Mouse (Mus musculus) lung, adult 2 months (tissue): ENCODE data around the gene Egfl8. TPM values are rescaled to one million over a fixed set of nuclear protein-coding genes. Genes with fewer than 3 reads are reported as not detected.

Experiments used
- DNase-seq: peaks from one replicate; pipeline ENCODE4 v3.0.0; 2022
- H3K4me1 ChIP-seq: fragments of 200-500 bp; 2 replicates; pipeline ENCODE4 v1.6.1; 2011; ENCODE audit warnings: low read length; ENCODE audit not compliant: control insufficient read depth, insufficient read depth
- H3K4me3 ChIP-seq: fragments of 200-500 bp; replicated peaks from 2 replicates; pipeline ENCODE3; 2011; ENCODE audit warnings: low read depth, mild to moderate bottlenecking, control low read depth, low read length; ENCODE audit errors: extremely low read depth
- CTCF ChIP-seq: fragments of 200-500 bp; IDR thresholded peaks from 2 replicates; pipeline ENCODE4 v1.5.1; 2011; ENCODE audit warnings: mild to moderate bottlenecking, low read length, control low read depth; ENCODE audit not compliant: insufficient read depth
- POLR2A ChIP-seq: fragments of 200-500 bp; IDR thresholded peaks from 2 replicates; pipeline ENCODE4 v1.6.1; 2011; ENCODE audit warnings: low read depth, mild to moderate bottlenecking, control low read depth, low read length, borderline replicate concordance; ENCODE audit errors: extremely low read depth
- WGBS: fragments of 180-500 bp; shearing (Covaris S2); methylation state at CpG from one replicate; pipeline ENCODE4 v1.1.7; 2018; 5-methylcytosine and 5-hydroxymethylcytosine counted together
- polyA plus RNA-seq: library from polyadenylated mRNA; depleted of rRNA; stranded (reverse); fragments of >200 nt; gene quantifications from 2 replicates; pipeline ENCODE4 v1.2.3, GENCODE M21; 2012

Gene Egfl8
- polyA plus RNA-seq, 1 experiment, result 8.2 TPM

- Histone ChIP-seq H3K4me1 (no peaks in the 10 kb centered on the region), H3K4me3 (no peak overlapping the region)
- TF ChIP-seq CTCF (no peak), POLR2A (no peak)
- DNase-seq, result no peak
- WGBS, result 94% methylated on average over 10 of the region's 10 CpGs
Measured at GRCm38 (mm10) chr17:34613830-34614229, 1.9 kb downstream of the Egfl8 start.

- 75% methylated on average over 10 of the region's 11 CpGs for WGBS
- DNase-seq, result no peak
- TF ChIP-seq CTCF, result no peak
- TF ChIP-seq POLR2A, result no peak
- no peak overlapping the region for H3K4me3 ChIP-seq
- no peaks in the 10 kb centered on the region for H3K4me1 ChIP-seq
Measured at GRCm38 (mm10) chr17:34613054-34613645, 2.6 kb downstream of the Egfl8 start.

- WGBS, result 90% methylated on average over 8 of the region's 8 CpGs
- Histone ChIP-seq H3K4me3 (no peak overlapping the region), H3K4me1 (peaks cover 6% of the 10 kb centered on the region; the same call in 1 of the 2 replicates)
- TF ChIP-seq POLR2A, result no peak
- no peak for DNase-seq
Measured at GRCm38 (mm10) chr17:34611050-34611449, 4.7 kb downstream of the Egfl8 start.

- Histone ChIP-seq H3K4me3 (no peak overlapping the region), H3K4me1 (peaks cover 10% of the 10 kb centered on the region)
- no peak for DNase-seq
- WGBS, result 71% methylated on average over 7 of the region's 7 CpGs
- no peak for TF ChIP-seq CTCF
- no peak for TF ChIP-seq POLR2A
Measured at GRCm38 (mm10) chr17:34607997-34608396, 7.8 kb downstream of the Egfl8 start.

- no peak for DNase-seq
Measured at GRCm38 (mm10) chr17:34606186-34607039, 9.4 kb downstream of the Egfl8 start.

GRCm38 (mm10) chr17:34605609-34606008 is 10.2 kb downstream of the Egfl8 start:
- WGBS, result under 1% methylated on average over 30 of the region's 30 CpGs
- TF ChIP-seq CTCF (no peak), POLR2A (peak; percentile 88)
- DNase-seq, result peak; percentile 97
- Histone ChIP-seq H3K4me1 (peaks cover 12% of the 10 kb centered on the region), H3K4me3 (peak overlapping the region; percentile 96)

More at GRCm38 (mm10) chr17:34606186-34607039, 9.4 kb downstream of the Egfl8 start:
- no peak for TF ChIP-seq POLR2A
- no peak for TF ChIP-seq CTCF
- WGBS, result 10% methylated on average over 32 of the region's 32 CpGs
- Histone ChIP-seq H3K4me1 (peaks cover 12% of the 10 kb centered on the region), H3K4me3 (peak overlapping the region; percentile 96)

GRCm38 (mm10) chr17:34604511-34605237 is 11.1 kb downstream of the Egfl8 start:
- DNase-seq, result no peak
- 15% methylated on average over 24 of the region's 24 CpGs for WGBS

GRCm38 (mm10) chr17:34604061-34604508 is 11.7 kb downstream of the Egfl8 start, which contains the start of gene Agpat1:
Agpat1 (plus strand) TSS chr17:34604262.
- Histone ChIP-seq H3K4me1 (peaks cover 12% of the 10 kb centered on the region), H3K4me3 (peak within 1 kb of the TSS; percentile 99)
- peak; percentile 95 for DNase-seq
- WGBS, result under 1% methylated on average over 35 of the region's 35 CpGs
- TF ChIP-seq CTCF (no peak), POLR2A (peak; percentile 97)

More at GRCm38 (mm10) chr17:34604511-34605237, 11.1 kb downstream of the Egfl8 start:
- TF ChIP-seq CTCF, result no peak
- no peak for TF ChIP-seq POLR2A
- H3K4me1 ChIP-seq, result peaks cover 12% of the 10 kb centered on the region
- H3K4me3 ChIP-seq, result peak overlapping the region; percentile 65
